Mouse (Mus musculus) mesoderm, embryonic 11.5 days (tissue): ENCODE data around the gene Itgam.
A peak's percentile ranks its signal among the peaks of the same experiment; 100 is the strongest.
"Not testable (repeated sequence)": the region's sequence is repeated elsewhere in the genome, so short reads cannot be mapped to it uniquely, and the experiment has no call there.

Experiments
- DNase-seq: peaks from one replicate; pipeline ENCODE4 v3.0.0-alpha.2; 2012; ENCODE audit warnings: low read depth, low spot score

The Itgam gene

DNA sequence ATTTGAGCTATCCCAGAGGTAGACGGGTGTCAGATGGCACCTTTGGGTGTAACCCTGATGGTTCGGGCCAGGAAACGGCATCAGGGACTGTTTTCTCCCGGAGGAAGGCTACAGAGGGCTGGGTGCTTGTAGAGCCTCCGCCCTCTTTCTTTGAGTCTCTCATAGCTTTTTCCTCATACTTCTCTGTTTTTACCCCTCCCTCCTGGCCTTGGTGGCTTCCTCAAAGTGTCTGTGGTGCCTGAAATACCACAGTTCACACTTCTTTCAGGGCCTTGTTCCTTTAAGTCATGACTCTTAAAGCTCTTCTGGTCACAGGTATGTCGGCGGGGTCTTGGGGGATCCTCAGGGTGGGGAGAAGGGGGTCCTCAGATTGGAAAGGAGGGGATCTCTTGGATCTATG lies at the start of gene Itgam, which contains the start of gene Gm49368:
Gene Itgam, plus strand, starts transcription at position 185 of the 400 bp plus-strand sequence.
Gene Gm49368, plus strand, starts transcription at position 228 of the 400 bp plus-strand sequence.
- no peak for DNase-seq

DNA sequence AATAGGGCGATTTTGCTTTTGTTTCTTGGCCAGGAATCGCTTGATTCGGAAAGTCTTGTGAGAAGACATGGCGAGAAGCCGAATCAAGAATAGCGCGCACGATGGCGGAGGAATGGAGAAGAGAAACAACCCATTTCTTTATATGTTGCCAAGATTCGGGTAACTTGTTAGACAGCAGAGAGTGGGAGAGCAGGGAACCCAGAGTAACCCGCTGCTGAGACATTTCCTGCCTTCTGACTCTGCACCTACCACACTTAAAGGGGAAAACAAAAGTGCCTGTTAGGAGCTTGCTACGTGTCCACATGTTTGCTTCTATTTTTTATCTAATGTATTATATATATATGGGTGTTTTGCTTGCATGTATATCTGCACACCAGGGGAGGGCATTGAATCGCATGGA lies 49.3 kb upstream of the Itgam start:
- no peak for DNase-seq

DNA sequence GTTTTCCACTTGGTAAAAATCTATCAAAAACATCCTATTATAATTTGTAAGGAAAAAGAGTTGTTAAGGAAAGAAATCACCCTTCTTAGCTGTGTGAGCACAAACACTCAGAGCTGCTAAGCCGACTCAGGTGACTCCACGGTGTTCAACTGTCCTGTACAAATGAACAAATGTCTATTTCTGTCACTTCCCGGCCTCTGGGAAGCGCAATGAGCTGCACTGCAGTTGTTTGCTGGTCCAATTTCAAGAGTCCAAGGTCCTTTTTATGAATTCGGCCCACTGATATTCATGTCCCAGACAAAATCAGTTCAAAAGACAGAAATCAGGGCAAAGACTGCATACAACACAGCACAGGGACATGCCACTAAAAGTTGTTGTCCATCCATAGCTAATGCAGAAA lies 46.3 kb upstream of the Itgam start:
- DNase-seq = not testable (repeated sequence)

- DNase-seq = no peak
These were observed 45.8 kb upstream of the Itgam start for GRCm38 (mm10) chr7:128016650-128017049.

DNA sequence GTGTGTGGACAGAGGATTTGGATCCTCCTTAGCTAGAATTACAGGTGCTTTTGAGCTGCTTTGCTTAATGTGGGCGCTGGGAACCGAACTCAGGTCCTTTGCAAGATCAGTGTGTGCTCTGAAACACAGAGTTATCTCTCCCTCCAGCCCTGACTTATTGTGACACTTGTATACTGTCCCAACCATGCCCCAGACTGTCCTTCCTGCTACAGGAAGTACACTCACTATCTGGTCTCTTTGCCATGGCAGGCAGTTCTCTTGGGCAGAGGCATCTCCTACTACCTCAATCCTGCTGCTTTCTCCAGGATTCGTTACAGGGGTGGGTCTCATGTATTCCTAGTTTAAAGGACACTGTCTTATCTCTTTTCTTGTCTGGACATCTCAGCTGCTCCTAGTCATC lies 44.2 kb upstream of the Itgam start:
- DNase-seq = no peak

DNA sequence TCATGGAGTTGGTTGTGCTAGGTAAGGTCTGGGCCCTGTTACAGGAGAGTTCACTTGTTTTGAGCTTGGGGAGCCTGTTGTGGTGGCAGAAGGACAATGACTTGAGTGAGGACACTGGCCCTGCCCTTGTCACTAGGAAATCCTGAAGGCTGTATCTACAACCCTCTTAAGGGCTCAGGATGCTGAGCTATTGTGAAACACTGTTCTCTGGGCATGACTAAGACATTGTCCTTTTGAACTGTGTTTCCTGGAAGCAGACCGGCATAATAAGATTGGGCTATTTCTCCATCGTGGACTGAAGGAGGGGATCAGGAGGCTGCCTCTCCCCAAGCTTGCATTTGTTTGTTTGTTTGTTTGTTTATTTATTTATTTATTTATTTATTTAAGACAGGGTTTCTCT lies 43.3 kb upstream of the Itgam start:
- DNase-seq = no peak

DNA sequence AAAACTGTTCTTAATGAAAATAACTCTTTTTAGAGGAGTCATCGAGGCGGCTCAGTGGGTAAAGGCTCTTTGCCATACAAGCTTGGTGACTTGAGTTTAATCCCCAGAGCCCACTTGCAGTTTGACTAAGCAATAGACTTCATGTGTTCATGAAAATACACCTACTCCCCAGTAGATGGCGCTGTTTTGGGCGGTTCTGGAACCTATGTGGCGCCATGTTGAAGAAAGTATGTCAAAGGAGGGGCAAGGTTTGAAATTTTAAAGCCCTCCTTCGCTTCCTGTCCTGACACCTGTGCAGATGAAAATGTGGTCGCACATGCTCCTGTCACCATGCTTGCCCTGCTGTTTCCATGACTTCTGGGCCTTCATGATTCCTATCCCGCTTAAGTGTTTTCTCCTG lies 39.5 kb upstream of the Itgam start:
- no peak for DNase-seq

- DNase-seq = no peak
These were observed 38.9 kb upstream of the Itgam start for GRCm38 (mm10) chr7:128023565-128023964.

GRCm38 (mm10) chr7:128024364-128024763 lies 38.1 kb upstream of the Itgam start:
- no peak for DNase-seq

DNA sequence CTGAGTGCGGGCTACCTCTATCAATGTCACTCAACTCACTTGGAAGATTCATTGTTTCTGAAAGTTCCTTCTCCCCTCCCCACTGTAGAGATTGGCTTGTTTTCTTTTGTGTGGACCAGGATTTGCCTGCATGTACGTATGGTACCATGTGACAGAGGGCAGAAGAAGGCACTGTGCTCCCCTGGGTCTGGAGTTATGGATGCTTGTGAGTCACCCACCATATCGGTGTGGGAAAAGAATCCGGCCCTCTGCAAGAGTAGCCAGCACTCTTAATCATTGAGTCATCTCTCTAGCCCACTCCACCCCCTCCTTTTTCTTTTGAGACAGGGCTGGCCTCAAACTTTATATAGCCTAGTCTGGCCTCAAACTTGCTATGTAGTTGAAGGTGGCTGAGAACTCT lies 37.5 kb upstream of the Itgam start:
- no peak for DNase-seq

DNA sequence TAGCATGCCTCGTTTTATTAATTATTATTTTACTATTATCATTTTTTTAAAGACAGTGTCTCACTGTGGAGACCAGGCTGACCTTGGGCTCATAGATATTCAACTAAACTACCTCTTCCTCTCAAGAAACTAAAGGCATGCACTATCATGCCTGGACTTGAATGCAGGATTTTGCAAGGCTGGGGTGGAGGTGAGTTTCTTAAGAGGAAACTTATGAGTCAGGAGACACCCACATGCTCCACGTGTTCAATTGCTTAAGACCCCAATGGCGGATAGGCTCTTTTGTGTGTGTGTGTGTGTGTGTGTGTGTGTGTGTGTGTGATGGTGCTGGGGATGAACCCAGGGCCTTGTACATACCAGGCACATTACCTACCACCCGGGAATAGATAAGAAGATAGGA lies 37.1 kb upstream of the Itgam start:
- DNase-seq = no peak

DNA sequence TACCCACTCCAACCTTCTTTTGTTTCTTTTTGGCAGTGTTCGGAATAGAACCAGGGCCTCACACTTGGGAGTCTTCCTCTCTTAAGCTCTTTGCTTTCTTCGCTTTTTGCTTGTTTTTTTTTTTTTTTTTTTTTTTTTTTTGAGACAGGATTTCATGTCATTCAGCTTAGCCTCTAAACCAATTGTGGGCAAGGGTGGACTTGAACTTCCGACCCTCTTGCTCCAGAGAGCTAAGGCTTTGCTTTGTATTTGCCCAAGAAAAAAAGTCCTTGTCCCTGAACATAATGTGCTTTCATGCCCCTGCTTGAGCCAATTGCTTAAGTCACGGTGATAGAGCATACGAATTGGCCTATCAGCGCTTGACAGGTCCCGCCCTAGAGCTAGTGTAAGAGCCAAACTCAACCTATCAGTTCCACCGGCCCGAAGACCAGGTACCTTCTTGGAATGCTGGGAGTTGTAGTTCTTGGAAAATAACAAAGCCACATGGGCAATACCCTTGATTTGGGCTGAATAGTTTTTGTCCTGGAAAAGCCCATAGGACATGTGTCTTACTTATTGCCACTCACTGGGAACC lies 30.9 kb upstream of the Itgam start:
- DNase-seq = peak; percentile 27

DNA sequence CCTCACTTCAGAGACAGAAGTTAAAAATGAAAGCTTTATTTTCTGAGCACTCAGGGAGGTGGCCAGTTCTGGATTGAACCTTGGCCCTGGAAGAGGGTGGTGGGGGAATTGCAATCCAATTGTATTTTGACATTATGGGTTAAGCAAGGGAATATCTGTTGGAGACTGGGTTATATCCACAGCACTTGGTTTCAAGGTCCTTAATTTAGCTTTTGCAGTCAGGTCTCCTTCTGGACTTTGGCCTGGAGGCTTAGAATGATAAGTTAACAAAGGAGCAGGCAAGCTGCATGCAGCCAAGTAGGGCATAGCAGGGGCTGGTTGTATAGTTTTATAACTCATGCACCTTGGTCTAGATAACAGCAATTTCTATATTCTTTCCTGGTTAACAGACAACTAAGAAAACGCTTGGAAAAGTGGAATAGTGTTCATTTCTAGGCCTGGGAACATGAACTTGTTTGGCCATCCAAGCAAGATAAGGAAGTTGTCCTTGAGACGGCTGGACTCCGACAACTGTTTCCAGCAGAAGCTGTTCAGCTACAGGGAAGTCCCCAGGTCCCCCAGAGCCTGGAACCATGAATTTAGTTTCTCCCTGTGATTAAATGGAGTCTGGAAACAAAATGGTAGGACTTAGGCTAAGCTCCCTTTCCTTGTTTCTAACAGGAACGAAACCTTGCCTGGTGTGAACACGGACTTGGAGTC lies 30.0 kb upstream of the Itgam start:
- DNase-seq = no peak

DNA sequence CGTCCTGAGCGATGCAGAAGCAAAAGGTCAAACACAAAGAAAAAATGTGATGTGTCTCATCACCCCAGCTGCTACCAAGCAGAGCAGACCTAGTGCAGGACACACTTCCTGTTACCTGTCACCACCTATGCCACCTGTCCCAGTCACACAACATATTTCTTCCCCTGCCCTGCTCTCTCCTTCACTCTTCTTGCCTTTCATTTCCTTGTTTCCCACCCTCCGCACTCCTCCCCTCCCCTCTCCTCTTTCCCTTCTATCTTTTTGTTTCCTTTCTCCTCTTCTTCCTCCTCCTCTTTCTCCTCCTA lies 29.5 kb upstream of the Itgam start:
- no peak for DNase-seq

DNA sequence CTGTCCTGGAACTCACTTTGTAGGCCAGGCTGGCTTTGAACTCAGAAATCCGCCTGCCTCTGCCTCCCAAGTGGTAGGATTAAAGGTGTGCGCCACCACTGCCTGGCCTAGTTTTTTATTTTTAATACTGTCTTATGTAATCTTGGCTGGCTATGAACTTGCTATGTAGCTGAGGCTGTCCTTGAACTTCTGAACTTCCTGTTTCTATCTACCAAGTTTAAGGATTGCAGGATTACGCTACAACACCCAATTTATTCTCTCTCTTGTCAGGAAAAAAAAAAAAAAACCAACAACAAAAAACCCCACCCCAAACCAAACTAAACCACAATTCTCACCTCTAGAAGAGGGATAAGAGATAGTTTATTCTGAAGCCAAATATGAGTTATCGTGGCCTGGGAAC lies 28.8 kb upstream of the Itgam start:
- DNase-seq = no peak

GRCm38 (mm10) chr7:128042161-128042820 lies 20.1 kb upstream of the Itgam start:
- DNase-seq = not testable (repeated sequence)

DNA sequence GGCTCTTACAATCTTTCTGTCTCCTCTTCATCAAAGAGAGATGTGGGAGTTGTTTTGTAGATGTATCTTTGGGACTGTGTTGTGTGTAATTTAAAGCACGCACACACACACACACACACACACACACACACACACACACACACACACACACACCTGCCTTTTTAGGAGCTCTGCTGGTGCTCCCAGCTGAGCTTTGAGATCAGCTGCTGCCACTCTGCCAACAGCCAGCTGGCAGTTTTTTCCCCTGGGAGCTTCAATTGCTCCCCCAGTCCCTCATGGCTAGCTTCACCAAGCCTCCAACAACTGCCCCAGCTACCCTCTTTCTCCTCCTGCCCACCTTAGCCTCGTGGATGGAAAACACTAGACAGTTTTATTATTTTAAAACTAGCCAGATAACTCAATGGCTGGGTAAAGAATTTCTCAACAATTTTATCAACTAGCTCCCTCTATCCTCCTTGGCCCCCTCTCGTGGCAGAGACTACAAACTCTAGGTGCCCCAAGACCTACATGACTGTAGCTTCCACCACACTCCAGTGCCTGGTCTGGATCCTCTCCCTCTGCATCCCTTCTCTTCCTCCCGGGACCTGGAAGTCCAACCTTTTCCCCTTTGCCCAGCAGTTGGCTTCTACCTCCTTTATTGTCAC lies 18.2 kb upstream of the Itgam start:
- DNase-seq = no peak

GRCm38 (mm10) chr7:128045640-128046039 lies 16.8 kb upstream of the Itgam start:
- no peak for DNase-seq

- no peak for DNase-seq
These were observed 13.6 kb upstream of the Itgam start for GRCm38 (mm10) chr7:128048819-128049218.

DNA sequence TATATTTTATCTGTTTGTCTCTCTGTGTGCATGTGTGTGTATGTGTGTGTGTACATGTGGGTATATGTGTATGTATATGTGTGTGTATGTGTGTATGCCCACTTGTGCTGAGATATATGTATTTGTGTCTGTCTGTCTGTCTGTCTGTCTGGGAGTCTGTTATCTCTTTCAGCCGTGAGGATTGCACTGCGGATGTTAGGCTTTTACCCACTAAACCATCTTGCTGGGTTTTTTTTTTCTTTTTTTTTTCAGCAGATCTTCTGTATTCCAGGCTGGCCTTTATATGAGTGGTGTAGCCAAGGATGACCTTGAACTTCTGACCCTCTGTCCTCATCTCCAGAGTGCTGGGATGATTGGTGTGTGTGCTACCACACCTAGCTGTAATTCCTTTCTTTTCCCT lies 13.2 kb upstream of the Itgam start:
- no peak for DNase-seq

DNA sequence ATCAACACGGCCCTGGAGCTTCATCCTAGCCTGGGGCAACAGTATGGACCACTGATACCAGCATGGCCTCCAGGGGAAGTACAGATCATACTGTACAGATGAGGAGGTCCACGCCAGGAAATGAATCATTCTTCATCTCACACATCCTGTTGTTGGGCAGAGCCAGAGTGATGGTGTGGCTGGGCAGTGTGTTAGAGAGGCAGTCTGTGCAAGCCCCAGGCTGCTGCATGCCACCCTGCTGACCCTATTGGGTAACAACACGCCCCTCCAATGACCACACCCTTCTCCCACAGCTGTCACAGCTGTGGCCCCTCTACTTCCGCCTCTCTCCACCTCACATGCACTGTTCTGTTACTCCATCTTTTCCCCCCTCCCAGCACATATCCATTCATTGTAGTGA lies 11.7 kb upstream of the Itgam start:
- no peak for DNase-seq

GRCm38 (mm10) chr7:128053061-128053460 lies 9.4 kb upstream of the Itgam start:
- no peak for DNase-seq
